Mouse (Mus musculus) testis, adult 2 months (tissue): Measurements from ENCODE around the gene Phf13.

Source experiments
- CTCF ChIP-seq: fragments of 200-500 bp; IDR thresholded peaks from 2 replicates; pipeline ENCODE4 v1.5.1; 2012; ENCODE audit warnings: low read depth, mild to moderate bottlenecking, inconsistent platforms, low read length, moderate library complexity; ENCODE audit not compliant: control insufficient read depth, insufficient read depth, insufficient replicate concordance
- POLR2A ChIP-seq: fragments of 200-500 bp; IDR thresholded peaks from 2 replicates; pipeline ENCODE4 v1.6.1; 2012; ENCODE audit warnings: low read depth, mild to moderate bottlenecking, inconsistent platforms, low read length, moderate library complexity; ENCODE audit not compliant: control insufficient read depth

DNA sequence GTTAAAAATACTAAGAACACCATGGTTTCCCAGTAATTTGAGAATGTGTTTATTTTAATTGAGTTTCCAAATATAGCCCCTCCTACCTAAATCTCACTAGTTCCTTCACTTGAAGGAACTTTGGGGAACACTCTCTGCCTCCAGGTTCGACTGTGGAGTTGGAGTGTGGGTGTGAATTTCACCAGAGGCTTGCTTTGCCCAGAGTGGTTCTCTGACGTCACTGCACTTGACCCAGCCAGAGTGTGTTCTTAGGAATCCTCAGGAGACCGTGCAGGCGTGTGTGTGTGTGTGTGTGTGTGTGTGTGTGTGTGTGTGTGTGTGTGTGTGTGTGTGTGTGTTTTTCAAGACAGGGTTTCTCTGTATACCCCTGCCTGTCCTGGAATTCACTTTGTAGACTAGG, 4.8 kb upstream of the Phf13 start:
- TF ChIP-seq CTCF (no peak), POLR2A (no peak)
